Mouse (Mus musculus): ENCODE results near the gene Bora. TPM values are rescaled to one million over a fixed set of nuclear protein-coding genes. Genes with fewer than 3 reads are reported as not detected.

Gene Bora
- polyA plus RNA-seq, 1 experiment from 2014 or later = 72.4 TPM

DNA sequence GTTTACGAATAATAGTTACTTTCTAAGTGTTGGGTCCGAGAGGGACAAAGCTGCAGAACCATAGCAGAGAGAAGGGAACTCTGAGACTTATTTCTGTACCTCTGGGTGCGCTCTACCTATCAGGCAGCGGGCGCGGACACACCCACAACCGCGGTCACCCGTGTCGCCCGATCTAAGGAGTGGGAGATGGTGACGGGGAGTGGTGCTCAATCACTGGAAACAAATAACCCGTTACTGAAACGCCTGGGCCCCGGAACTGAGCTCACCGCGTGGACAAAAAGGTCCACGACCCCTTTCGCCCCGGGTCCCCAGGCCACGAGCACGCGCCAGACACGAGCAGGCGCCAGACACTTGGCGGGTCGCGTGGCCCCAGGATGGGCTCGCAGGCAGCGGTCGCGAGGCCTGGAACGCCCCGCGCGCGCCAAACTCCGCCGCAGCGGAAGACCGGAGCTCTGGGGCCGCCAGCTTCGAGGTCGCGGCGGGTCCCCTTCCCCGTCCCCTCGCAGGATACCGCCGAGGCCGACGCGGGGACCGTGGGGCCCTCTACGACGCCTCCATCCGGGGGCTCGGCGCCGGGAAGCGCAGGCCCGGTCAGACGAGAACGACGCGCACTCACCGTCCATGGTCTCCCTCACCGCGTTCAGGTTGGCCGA is 518 bp upstream of the Bora start:
- peak overlapping the region; percentile 74 for H3K4me2 ChIP-seq (ENCODE audit: low read depth, low read length)
- WGBS = under 1% methylated on average over 65 of the region's 70 CpGs
- H3K4me1 ChIP-seq (replicated peaks; ENCODE audit: control insufficient read depth, insufficient read depth, low read length) = peaks cover 17% of the 10 kb centered on the region
- peak overlapping the region; percentile 94 for H3K27ac ChIP-seq (ENCODE audit: low read length)
- peak overlapping the region; percentile 99 for H3K9ac ChIP-seq (ENCODE audit: low read length)
- H3K27me3 ChIP-seq (ENCODE audit: control insufficient read depth, insufficient read depth, low read depth, low read length) = no peaks in the 10 kb centered on the region
- peak overlapping the region; percentile 98 for H3K4me3 ChIP-seq (ENCODE audit: low read length)
- H3K9me3 ChIP-seq (ENCODE audit: control insufficient read depth, low read length) = no peaks in the 10 kb centered on the region
- ATAC-seq (ENCODE audit: low read depth) = peak; percentile 55
- no peaks in the 10 kb centered on the region for H3K36me3 ChIP-seq (ENCODE audit: control insufficient read depth, insufficient read depth, low read length)

DNA sequence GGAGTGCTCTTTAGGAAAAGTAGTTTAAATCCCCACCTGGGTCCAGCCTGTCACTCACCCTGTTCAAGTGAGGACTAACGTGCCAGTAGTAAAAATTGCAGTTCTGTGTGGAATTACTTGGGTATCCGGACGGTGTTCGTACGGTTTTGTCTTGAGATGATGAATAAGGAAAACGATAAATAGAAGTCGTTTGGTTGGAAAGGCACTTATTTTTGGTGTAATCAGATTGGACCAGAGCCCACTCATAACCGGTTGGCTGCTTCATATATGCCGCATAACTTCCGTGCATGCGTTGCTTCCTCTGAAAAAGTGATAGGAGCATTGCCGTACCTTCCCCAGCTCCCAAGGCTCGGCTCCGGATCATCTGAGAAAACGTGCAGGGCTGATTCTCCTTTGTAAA is 760 bp downstream of the Bora start:
- peak overlapping the region; percentile 98 for H3K4me3 ChIP-seq (ENCODE audit: low read length)
- peak overlapping the region; percentile 99 for H3K9ac ChIP-seq (ENCODE audit: low read length)
- H3K4me2 ChIP-seq (ENCODE audit: low read depth, low read length) = peak overlapping the region; percentile 71
- no peaks in the 10 kb centered on the region for H3K9me3 ChIP-seq (ENCODE audit: control insufficient read depth, low read length)
- H3K27me3 ChIP-seq (ENCODE audit: control insufficient read depth, insufficient read depth, low read depth, low read length) = no peaks in the 10 kb centered on the region
- H3K27ac ChIP-seq (ENCODE audit: low read length) = peak overlapping the region; percentile 94
- ATAC-seq (ENCODE audit: low read depth) = peak; percentile 2; the same call in 1 of the 2 replicates
- H3K36me3 ChIP-seq (ENCODE audit: control insufficient read depth, insufficient read depth, low read length) = 0 out of 2 replicates have a peak, but pooled peaks cover 2% of the 10 kb centered on the region
- H3K4me1 ChIP-seq (replicated peaks; ENCODE audit: control insufficient read depth, insufficient read depth, low read length) = peaks cover 15% of the 10 kb centered on the region
- WGBS = under 1% methylated on average over 15 of the region's 15 CpGs

DNA sequence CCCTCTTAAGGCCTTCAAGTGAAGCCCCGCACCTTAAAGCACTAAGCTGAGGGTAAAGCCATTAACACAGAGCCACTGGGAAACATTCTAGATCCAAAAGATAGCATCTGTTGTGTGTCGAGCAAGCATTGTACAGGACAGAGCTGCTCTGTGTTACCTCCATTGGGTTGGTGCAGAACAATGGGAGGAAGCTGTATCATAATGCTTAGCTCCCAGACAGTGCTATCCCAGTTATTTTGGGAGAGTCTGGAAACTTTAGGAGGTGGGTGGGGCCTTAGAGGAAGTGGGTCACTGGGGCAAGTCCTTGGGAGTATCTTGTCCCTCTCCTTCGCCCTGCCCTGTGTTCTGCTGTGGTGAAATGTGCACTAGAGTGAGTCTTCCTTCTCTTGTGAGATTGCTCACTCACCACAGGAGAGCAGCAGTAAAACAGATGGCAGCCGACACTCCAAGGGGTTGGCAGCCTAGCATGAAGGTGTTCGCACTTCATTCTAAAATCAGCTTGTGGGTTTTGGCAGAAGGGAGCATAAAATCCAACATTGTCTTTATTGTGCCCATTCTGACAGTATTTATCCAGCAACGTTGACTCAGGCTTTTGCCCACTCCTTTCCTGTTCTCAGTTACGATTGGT is 13.1 kb downstream of the Bora start:
- Histone ChIP-seq H3K27ac (ENCODE audit: low read length) (0 out of 2 replicates have a peak overlapping the region, but pooled peaks have one; percentile 54), H3K27me3 (ENCODE audit: control insufficient read depth, insufficient read depth, low read depth, low read length) (no peaks in the 10 kb centered on the region), H3K4me3 (ENCODE audit: low read length) (no peak overlapping the region), H3K4me1 (replicated peaks; ENCODE audit: control insufficient read depth, insufficient read depth, low read length) (no peaks in the 10 kb centered on the region), H3K4me2 (ENCODE audit: low read depth, low read length) (no peak overlapping the region), H3K9ac (ENCODE audit: low read length) (no peak overlapping the region), H3K9me3 (ENCODE audit: control insufficient read depth, low read length) (no peaks in the 10 kb centered on the region), H3K36me3 (ENCODE audit: control insufficient read depth, insufficient read depth, low read length) (peaks cover 9% of the 10 kb centered on the region)
- 83% methylated on average over 7 of the region's 7 CpGs for WGBS
- ATAC-seq (ENCODE audit: low read depth) = peak; percentile 78; the same call in 1 of the 2 replicates

DNA sequence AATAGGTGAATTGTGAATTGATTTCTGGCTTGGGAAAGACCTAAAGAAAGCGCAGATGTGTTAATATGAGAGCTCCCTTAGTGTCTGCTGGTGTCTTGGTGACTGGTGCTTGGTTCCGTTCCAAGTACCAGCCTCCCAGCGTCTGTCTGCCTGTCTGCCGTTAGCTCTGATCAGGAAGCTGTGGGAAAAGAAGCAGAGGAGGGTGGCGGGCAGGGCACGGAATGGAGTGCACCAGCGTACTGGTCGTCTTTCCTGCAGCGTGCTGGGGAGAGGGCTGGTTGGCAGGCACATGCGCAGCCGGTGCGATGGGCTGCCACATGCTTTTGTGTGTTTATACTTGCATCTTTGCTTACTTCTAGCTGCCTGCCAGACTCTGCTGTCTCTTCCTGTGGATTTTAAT is 14.6 kb downstream of the Bora start:
- Histone ChIP-seq H3K36me3 (ENCODE audit: control insufficient read depth, insufficient read depth, low read length) (peaks cover 9% of the 10 kb centered on the region), H3K4me3 (ENCODE audit: low read length) (no peak overlapping the region), H3K4me2 (ENCODE audit: low read depth, low read length) (no peak overlapping the region), H3K27me3 (ENCODE audit: control insufficient read depth, insufficient read depth, low read depth, low read length) (no peaks in the 10 kb centered on the region), H3K9ac (ENCODE audit: low read length) (no peak overlapping the region), H3K27ac (ENCODE audit: low read length) (no peak overlapping the region), H3K4me1 (replicated peaks; ENCODE audit: control insufficient read depth, insufficient read depth, low read length) (no peaks in the 10 kb centered on the region), H3K9me3 (ENCODE audit: control insufficient read depth, low read length) (no peaks in the 10 kb centered on the region)
- 82% methylated on average over 12 of the region's 12 CpGs for WGBS
- ATAC-seq (ENCODE audit: low read depth) = no peak

DNA sequence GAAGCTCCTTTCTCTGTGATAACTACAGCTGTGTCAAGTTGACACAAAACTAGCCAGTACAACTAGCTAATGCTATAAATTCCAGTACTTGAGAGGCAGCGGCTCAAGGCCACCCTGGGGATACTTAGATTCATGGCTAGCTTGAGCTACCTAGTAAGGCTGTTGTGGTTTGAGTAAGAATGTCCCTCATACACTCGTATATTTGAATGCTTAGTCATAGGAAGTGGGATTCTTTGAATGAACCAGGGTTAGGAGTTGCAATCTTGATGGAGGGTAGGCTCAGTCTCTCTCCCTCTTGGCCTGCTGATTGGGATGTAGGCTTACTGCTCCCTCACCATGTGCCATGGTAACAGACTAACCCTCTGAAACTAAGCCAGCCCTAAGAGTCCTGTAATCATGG is 17.1 kb downstream of the Bora start:
- Histone ChIP-seq H3K4me2 (ENCODE audit: low read depth, low read length) (no peak overlapping the region), H3K27me3 (ENCODE audit: control insufficient read depth, insufficient read depth, low read depth, low read length) (no peaks in the 10 kb centered on the region), H3K4me3 (ENCODE audit: low read length) (no peak overlapping the region), H3K9me3 (ENCODE audit: control insufficient read depth, low read length) (no peaks in the 10 kb centered on the region), H3K36me3 (ENCODE audit: control insufficient read depth, insufficient read depth, low read length) (peaks cover 12% of the 10 kb centered on the region), H3K9ac (ENCODE audit: low read length) (no peak overlapping the region), H3K27ac (ENCODE audit: low read length) (no peak overlapping the region), H3K4me1 (replicated peaks; ENCODE audit: control insufficient read depth, insufficient read depth, low read length) (no peaks in the 10 kb centered on the region)
- 90% methylated on average over 2 of the region's 2 CpGs for WGBS
- no peak for ATAC-seq (ENCODE audit: low read depth)

DNA sequence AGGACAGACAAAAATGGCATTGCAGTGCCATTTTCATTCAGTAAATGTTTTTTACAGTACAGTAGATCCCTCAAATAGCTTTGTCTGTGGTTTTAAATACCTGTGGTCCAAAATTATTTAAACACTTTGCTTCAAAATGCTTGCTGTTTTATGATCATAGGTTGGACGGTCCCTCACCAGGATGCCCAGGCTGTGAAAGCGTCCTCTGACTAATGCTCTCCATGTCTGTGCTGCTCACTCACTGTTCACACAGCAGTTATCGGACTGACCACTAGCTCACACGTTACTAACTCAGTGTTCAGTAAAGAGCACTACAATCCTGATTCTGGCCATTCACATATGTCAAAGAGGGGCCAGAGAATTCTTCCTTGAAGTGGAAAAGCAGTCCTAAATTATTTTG is 25.1 kb downstream of the Bora start:
- H3K4me3 ChIP-seq (ENCODE audit: low read length) = no peak overlapping the region
- H3K4me1 ChIP-seq (replicated peaks; ENCODE audit: control insufficient read depth, insufficient read depth, low read length) = no peaks in the 10 kb centered on the region
- no peak for ATAC-seq (ENCODE audit: low read depth)
- peaks cover 32% of the 10 kb centered on the region for H3K36me3 ChIP-seq (ENCODE audit: control insufficient read depth, insufficient read depth, low read length)
- H3K4me2 ChIP-seq (ENCODE audit: low read depth, low read length) = no peak overlapping the region
- H3K9ac ChIP-seq (ENCODE audit: low read length) = no peak overlapping the region
- whole genome bisulfite sequencing = 85% methylated on average over 4 of the region's 4 CpGs
- H3K9me3 ChIP-seq (ENCODE audit: control insufficient read depth, low read length) = no peaks in the 10 kb centered on the region
- H3K27ac ChIP-seq (ENCODE audit: low read length) = no peak overlapping the region
- no peaks in the 10 kb centered on the region for H3K27me3 ChIP-seq (ENCODE audit: control insufficient read depth, insufficient read depth, low read depth, low read length)

DNA sequence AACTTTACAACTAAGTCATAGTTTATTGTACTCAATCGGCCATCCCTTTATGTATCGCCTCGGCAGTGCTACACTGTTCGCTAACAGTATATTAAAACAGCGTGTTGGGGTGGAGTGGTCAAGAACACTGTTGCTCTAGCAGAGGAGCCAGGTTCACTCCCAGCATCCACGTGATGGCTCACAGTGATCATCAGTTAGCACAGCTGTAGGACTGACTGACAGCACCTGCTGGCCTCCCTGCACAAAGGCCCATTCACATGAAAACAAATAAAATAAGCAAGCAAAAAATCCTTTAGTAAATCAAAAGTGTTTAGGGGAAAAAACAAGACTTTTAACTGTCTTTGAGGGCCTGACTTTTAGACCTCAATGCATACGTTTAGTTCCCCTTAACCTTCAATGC is 42.9 kb downstream of the Bora start:
- no peak for ATAC-seq (ENCODE audit: low read depth)
- Histone ChIP-seq H3K27ac (ENCODE audit: low read length) (no peak overlapping the region), H3K4me1 (replicated peaks; ENCODE audit: control insufficient read depth, insufficient read depth, low read length) (no peaks in the 10 kb centered on the region), H3K27me3 (ENCODE audit: control insufficient read depth, insufficient read depth, low read depth, low read length) (no peaks in the 10 kb centered on the region), H3K9ac (ENCODE audit: low read length) (no peak overlapping the region), H3K9me3 (ENCODE audit: control insufficient read depth, low read length) (no peaks in the 10 kb centered on the region), H3K4me2 (ENCODE audit: low read depth, low read length) (no peak overlapping the region), H3K4me3 (ENCODE audit: low read length) (no peak overlapping the region), H3K36me3 (ENCODE audit: control insufficient read depth, insufficient read depth, low read length) (peaks cover 45% of the 10 kb centered on the region)
- WGBS = 92% methylated on average over 7 of the region's 7 CpGs

DNA sequence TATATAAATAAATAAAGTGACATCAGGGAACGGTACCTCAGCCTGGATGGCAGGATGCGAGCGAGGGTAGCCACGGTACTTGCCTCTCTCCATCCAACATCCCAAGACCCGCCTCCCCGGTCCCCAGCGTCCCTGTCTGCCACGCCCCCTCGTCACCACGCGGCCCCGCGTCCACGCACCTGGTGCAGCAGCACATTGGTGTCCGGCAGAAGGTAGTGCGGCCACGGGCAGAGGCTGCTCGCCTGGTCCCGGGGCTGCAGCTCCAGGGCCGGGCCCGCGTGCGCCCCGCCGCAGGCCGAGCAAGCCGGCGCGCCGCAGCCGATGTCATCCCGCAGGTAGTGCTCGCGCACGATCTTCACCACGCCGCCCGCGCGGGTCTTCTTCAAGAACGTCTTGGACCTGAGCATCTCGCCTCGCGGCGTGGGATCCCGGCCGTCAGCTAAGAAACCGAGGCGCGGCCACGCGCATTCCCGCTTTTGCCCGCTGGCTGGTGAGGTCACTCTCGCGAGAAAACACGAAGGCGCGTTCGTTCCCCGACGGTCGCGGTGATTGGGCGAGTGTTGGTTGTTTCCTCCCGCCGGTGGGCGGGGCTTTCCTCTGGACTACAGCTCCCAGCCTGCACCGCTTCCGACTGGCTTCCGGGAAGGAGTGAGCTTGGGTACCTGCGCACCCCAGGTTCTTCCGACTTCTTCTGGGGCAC is 53.4 kb downstream of the Bora start, which contains the start of the genes Pibf1 and Dis3:
Gene Pibf1, plus strand, starts transcription at position 158 of the 700 bp plus-strand sequence.
Gene Dis3, minus strand, starts transcription at position 504 of the 700 bp plus-strand sequence.
- Histone ChIP-seq H3K36me3 (ENCODE audit: control insufficient read depth, insufficient read depth, low read length) (peaks cover 25% of the 10 kb centered on the region), H3K4me1 (replicated peaks; ENCODE audit: control insufficient read depth, insufficient read depth, low read length) (peaks cover 13% of the 10 kb centered on the region), H3K4me2 (ENCODE audit: low read depth, low read length) (peak within 1 kb of the TSS; percentile 84), H3K4me3 (ENCODE audit: low read length) (peak within 1 kb of the TSS; percentile 100), H3K9ac (ENCODE audit: low read length) (peak within 1 kb of the TSS; percentile 95), H3K9me3 (ENCODE audit: control insufficient read depth, low read length) (no peaks in the 10 kb centered on the region), H3K27me3 (ENCODE audit: control insufficient read depth, insufficient read depth, low read depth, low read length) (no peaks in the 10 kb centered on the region), H3K27ac (ENCODE audit: low read length) (peak within 1 kb of the TSS; percentile 81)
- WGBS = under 1% methylated on average over 73 of the region's 73 CpGs
- ATAC-seq (ENCODE audit: low read depth) = peak; percentile 99

DNA sequence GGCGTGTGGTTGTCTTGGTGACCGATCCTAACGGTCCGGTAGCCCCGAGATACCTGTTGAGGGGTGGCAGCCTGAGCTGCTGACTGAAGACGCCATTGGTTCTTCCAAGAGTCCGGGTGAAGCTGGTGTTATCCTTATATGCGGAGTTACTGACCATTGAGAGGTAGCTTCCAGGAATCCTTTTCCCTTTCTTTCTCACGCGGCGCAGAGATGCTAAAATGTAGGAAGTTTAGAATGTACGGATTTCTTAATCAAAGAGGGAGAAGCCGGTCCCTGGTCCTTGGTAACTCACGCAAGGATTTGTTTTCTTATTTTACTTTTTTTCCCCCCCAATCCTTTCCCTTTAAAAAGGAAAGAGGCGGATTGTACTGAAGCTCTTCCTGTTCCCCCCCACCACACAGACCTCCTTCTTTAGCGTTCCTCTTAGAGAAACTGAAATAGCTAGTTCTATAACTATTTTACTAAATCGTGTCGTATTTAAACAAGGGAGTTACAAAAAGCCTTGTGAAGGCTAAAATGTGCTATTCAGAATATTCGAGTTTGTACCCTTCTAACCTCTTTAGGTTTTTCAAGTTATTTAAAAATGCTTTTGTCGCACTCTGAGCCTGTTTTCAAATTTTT is 54.1 kb downstream of the Bora start:
- Histone ChIP-seq H3K27me3 (ENCODE audit: control insufficient read depth, insufficient read depth, low read depth, low read length) (no peaks in the 10 kb centered on the region), H3K9me3 (ENCODE audit: control insufficient read depth, low read length) (no peaks in the 10 kb centered on the region), H3K4me2 (ENCODE audit: low read depth, low read length) (peak overlapping the region; percentile 68), H3K4me3 (ENCODE audit: low read length) (peak overlapping the region; percentile 100), H3K4me1 (replicated peaks; ENCODE audit: control insufficient read depth, insufficient read depth, low read length) (peaks cover 13% of the 10 kb centered on the region), H3K36me3 (ENCODE audit: control insufficient read depth, insufficient read depth, low read length) (peaks cover 25% of the 10 kb centered on the region), H3K27ac (ENCODE audit: low read length) (no peak overlapping the region; the same call in 1 of the 2 replicates), H3K9ac (ENCODE audit: low read length) (peak overlapping the region; percentile 76)
- ATAC-seq (ENCODE audit: low read depth) = no peak
- WGBS = 5% methylated on average over 20 of the region's 20 CpGs
